Mouse (Mus musculus) 3134 (cell line): Measurements from ENCODE around the gene Omp.

Experiments used
- DNase-seq: peaks from one replicate; pipeline ENCODE4 v3.0.0-alpha.2; 2011; ENCODE audit warnings: low spot score; ENCODE audit not compliant: insufficient read length; ENCODE audit errors: extremely low read depth

Omp gene

GRCm38 (mm10) chr7:98142648-98143047 is 2.7 kb downstream of the Omp start:
- DNase-seq = no peak

- DNase-seq = no peak
Measured at GRCm38 (mm10) chr7:98142247-98142646, 3.1 kb downstream of the Omp start.

- DNase-seq = no peak
Measured at GRCm38 (mm10) chr7:98141206-98141605, 4.1 kb downstream of the Omp start.

- DNase-seq = no peak
Measured at GRCm38 (mm10) chr7:98140597-98140996, 4.7 kb downstream of the Omp start.

GRCm38 (mm10) chr7:98139216-98139615 is 6.1 kb downstream of the Omp start:
- no peak for DNase-seq

- DNase-seq = no peak
Measured at GRCm38 (mm10) chr7:98137995-98138394, 7.3 kb downstream of the Omp start.

GRCm38 (mm10) chr7:98137583-98137982 is 7.7 kb downstream of the Omp start:
- DNase-seq = no peak

- DNase-seq = no peak
Measured at GRCm38 (mm10) chr7:98131751-98132150, 13.6 kb downstream of the Omp start.

- no peak for DNase-seq
Measured at GRCm38 (mm10) chr7:98125473-98125872, 19.8 kb downstream of the Omp start.

GRCm38 (mm10) chr7:98124701-98125100 is 20.6 kb downstream of the Omp start:
- no peak for DNase-seq

GRCm38 (mm10) chr7:98121673-98122072 is 23.6 kb downstream of the Omp start:
- no peak for DNase-seq

GRCm38 (mm10) chr7:98121241-98121640 is 24.1 kb downstream of the Omp start:
- no peak for DNase-seq

- DNase-seq = peak; percentile 37
Measured at GRCm38 (mm10) chr7:98120325-98120724, 25.0 kb downstream of the Omp start.

- DNase-seq = no peak
Measured at GRCm38 (mm10) chr7:98119961-98120232, 25.4 kb downstream of the Omp start.

GRCm38 (mm10) chr7:98119179-98119960 is 25.9 kb downstream of the Omp start, which contains the start of gene Myo7a:
Myo7a (minus strand) TSS chr7:98119524.
- peak; percentile 85 for DNase-seq

- peak; percentile 96 for DNase-seq
Measured at GRCm38 (mm10) chr7:98117012-98117660, 28.2 kb downstream of the Omp start.

- no peak for DNase-seq
Measured at GRCm38 (mm10) chr7:98114656-98115055, 30.6 kb downstream of the Omp start.

GRCm38 (mm10) chr7:98111233-98111632 is 34.1 kb downstream of the Omp start:
- DNase-seq = no peak

GRCm38 (mm10) chr7:98109771-98110170 is 35.5 kb downstream of the Omp start:
- DNase-seq = no peak

GRCm38 (mm10) chr7:98108636-98109430 is 36.5 kb downstream of the Omp start:
- no peak for DNase-seq

GRCm38 (mm10) chr7:98106272-98106671 is 39.0 kb downstream of the Omp start:
- no peak for DNase-seq
